Mouse (Mus musculus) G1E-ER4 (cell line): ENCODE measurements around the gene Srl. TPM values are rescaled to one million over a fixed set of nuclear protein-coding genes. Genes with fewer than 3 reads are reported as not detected.

Experiments
- GATA1 ChIP-seq: IDR thresholded peaks from one replicate; pipeline ENCODE4 v1.8.0; 2012; ENCODE audit warnings: low read length, inconsistent platforms
- polyA plus RNA-seq: library from polyadenylated mRNA; stranded (reverse); fragments of >175 nt; gene quantifications from 2 replicates; pipeline ENCODE4 v1.2.3, GENCODE M21; 2012

Srl gene
- polyA plus RNA-seq: 2.1 and 4.0 TPM in 2 replicates

- TF ChIP-seq GATA1: no peak
These were observed at the start of gene Srl for GRCm38 (mm10) chr16:4541501-4542198. TSS of gene Srl (minus strand) at chr16:4541816.

DNA sequence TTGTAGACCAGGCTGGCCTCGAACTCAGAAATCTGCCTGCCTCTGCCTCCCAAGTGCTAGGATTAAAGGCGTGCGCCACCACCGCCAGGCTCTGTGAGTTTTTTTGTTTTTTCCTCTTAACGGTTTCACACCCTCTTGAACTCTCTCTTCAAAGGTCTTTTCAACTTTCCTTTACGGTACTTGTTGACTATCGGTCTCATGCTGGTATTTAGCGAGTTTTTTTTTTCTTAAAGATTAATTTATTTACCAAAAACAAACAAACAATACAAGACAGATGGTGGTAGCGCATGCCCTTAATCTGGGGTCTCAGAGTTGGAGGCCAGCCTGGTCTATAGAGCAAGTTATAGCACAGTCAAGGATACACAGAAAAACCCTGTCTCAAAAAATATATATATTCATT is 48.6 kb upstream of the Srl start:
- TF ChIP-seq GATA1: no peak

GRCm38 (mm10) chr16:4587516-4588210 is 46.0 kb upstream of the Srl start:
- TF ChIP-seq GATA1: no peak

GRCm38 (mm10) chr16:4586531-4587123 is 45.0 kb upstream of the Srl start:
- TF ChIP-seq GATA1: no peak

GRCm38 (mm10) chr16:4585642-4586530 is 44.3 kb upstream of the Srl start:
- TF ChIP-seq GATA1: no peak

GRCm38 (mm10) chr16:4584438-4584837 is 42.8 kb upstream of the Srl start:
- no peak for TF ChIP-seq GATA1

- peak; percentile 33 for TF ChIP-seq GATA1
These were observed 42.2 kb upstream of the Srl start for GRCm38 (mm10) chr16:4583807-4584206.

- no peak for TF ChIP-seq GATA1
These were observed 37.0 kb upstream of the Srl start for GRCm38 (mm10) chr16:4578630-4579029.

- TF ChIP-seq GATA1: no peak
These were observed 35.3 kb upstream of the Srl start for GRCm38 (mm10) chr16:4576873-4577272.

DNA sequence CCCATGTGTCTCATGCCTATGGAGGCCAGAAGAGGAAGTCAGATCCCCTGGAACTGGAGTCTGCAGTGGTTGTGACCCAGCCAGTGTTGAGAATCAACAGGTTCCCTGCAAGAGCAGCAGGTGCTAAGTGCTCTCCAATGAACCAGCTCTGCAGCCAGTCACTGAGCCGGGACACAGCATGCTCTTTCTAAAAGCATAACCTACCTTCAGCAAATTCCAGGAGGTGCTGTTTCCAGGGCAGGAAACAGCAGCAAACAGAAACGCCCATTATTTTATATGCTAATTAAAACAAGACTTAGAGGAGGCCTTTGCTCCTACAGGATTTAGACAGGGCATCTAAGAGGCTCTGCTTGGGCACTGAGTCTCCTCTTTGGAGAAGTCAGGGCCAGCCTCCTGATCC is 34.4 kb upstream of the Srl start:
- no peak for TF ChIP-seq GATA1

DNA sequence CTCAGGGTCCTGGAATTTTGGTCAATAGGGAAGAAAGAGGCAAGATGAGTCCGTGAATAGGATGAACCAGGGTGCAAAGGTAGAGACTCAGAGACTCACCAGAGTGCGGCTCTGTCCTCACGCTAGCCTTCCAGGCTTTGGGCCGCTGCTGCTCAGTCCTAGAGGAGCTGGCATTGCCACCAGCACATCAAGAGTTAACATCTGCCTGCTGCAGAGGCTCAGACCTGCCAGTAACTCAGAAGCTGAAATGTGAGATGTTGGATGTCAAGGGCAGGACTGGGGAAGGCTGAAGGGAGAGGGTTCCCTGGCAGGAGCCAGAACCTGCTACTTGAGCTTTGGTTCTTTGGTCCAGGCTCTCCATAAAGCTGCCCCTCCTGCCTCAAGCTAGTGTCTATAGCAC is 29.1 kb upstream of the Srl start:
- TF ChIP-seq GATA1: no peak

GRCm38 (mm10) chr16:4567912-4568311 is 26.3 kb upstream of the Srl start:
- no peak for TF ChIP-seq GATA1

DNA sequence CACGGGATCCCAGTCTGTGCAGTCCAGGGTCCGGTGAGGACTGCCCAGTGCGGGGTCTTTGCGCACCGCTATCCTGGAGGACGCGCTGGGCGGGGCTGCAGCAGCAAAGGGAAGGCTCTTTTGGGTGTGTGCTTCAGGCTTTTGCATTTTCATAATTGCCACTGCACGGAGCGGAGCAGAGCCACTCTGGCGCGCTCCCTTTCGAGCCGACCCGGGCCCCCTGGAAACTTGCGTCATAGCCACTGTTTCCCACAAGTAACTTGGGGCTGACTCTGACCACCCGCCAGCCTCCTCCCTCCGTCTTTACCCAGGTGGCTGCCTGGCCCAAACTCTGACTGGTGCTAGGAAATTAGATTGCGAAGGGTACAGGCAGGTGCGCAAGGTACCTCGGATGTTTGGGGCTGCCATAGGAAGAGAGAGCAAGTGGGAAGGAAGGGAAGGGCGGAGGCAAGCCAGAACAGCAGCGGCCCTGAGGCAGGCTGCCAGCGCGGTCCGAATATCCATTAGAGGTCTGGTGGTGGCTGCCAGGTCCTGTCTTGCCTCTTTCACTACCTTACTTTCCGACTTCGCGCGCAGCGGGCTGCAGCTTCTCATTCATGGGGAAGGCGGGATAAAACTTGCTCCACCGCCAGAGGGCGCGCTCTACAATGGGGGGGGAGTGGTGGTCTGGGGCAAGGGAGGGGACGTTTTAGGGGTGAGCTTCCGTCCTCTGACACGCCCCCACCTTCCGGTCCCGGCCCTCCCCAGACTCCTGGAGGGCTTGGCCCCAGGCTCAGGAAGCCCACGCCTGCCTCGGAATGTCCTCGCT is 18.7 kb upstream of the Srl start:
- TF ChIP-seq GATA1: no peak

- no peak for TF ChIP-seq GATA1
These were observed 18.1 kb upstream of the Srl start, which contains the start of gene Tfap4 for GRCm38 (mm10) chr16:4559715-4560144. TSS of gene Tfap4 (minus strand) at chr16:4559854.
